Mouse (Mus musculus): Measurements from ENCODE around the gene Usp20. TPM values are rescaled to one million over a fixed set of nuclear protein-coding genes. Genes with fewer than 3 reads are reported as not detected.

Usp20 gene
- total and polyA plus RNA-seq, 3 experiments = 8.2 to 16.6 (median 9.4) TPM

DNA sequence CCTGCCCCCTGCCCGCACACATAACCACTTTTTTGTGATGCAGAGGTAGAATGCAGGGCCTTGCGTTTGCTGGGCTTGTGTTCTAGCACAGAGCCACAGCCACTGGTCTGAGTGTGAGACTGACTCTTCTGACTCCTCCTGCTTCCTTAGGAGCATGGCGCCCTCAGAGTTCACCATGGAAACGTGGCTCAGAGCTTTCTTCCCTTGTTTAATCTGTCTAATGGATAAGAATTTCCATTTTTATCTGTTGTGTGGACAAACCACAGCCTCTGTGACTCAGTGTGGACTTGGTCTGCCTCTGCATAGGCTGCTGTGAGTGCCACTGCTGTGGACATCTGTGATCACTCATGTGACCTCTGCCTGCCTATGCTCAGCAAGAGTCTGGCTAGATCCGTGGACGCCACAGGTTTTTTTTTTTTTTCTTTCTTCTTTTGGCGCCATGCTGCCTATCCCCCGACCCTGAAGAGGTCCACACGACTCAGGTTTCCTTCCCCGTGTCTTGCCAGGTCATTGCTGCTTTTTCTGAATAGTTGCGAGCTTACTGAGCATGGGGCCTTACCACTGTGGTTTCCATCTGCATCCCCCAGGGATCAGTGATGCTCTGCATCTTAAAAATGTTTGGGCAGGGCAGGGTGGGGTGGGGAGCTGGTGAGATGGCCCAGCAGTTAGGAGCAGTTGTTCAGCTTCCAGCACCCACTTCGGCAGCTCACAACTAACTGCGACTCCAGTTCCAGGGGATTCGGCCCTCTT is 31.5 kb downstream of the Usp20 start:
- DNase-seq (ENCODE audit: low spot score) (no peak), ATAC-seq (ENCODE audit: extremely low read depth, insufficient number of reproducible peaks, low FRiP score, poor library complexity, severe bottlenecking) (no peak)
- Histone ChIP-seq H3K4me3 (ENCODE audit: low read depth, low read length) (no peak overlapping the region), H3K4me1 (ENCODE audit: insufficient read depth, low read depth, low read length) (peaks cover 30% of the 10 kb centered on the region), H3K36me3 (replicated peaks) (peaks cover 94% of the 10 kb centered on the region), H3K9me3 (replicated peaks) (no peaks in the 10 kb centered on the region), H3K27me3 (ENCODE audit: insufficient read depth, low read length) (no peaks in the 10 kb centered on the region)
- TF ChIP-seq CTCF (IDR thresholded peaks at IDR 0.05; ENCODE audit: low read depth, low read length) = no peak
- no peak for TF ChIP-seq POLR2AphosphoS5 (IDR thresholded peaks at IDR 0.05; ENCODE audit: insufficient replicate concordance, low read depth, low read length)
- TF ChIP-seq GATA2 (IDR thresholded peaks at IDR 0.05; ENCODE audit: borderline replicate concordance, low read depth, low read length) = no peak
- no peak for TF ChIP-seq TAL1 (conservative IDR thresholded peaks at IDR 0.05; ENCODE audit: low read depth, low read length)
- TF ChIP-seq GATA1 (IDR thresholded peaks at IDR 0.05; ENCODE audit: borderline replicate concordance, low read length) = no peak

DNA sequence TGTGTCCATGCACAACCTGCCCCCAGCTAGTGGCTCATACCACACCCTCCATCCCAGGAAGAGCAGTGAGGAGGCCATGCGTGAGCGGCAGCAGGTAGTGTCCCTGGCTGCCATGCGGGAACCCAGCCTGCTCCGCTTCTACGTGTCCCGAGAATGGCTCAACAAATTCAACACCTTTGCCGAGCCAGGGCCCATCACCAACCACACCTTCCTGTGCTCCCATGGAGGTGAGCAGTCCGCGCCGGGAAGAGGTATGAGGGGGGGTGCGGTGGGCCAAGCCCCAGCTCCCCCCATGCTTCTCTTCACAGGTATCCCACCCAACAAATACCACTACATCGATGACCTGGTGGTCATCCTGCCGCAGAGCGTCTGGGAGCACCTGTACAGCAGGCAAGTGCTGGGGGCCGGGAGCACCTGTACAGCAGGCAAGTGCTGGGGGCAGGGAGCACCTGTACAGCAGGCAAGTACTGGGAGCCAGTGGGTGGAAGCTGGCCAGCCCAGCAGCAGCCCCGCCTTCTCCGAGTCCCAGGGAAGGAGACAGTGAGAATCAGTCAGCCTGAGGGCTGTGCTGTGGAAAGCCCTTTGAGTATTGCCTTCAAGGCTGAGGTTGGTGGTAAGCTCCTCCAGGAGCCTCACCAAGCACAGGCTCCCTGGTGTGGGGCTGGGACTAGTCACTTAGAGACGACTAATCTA is 35.7 kb downstream of the Usp20 start:
- TF ChIP-seq GATA1 (IDR thresholded peaks at IDR 0.05; ENCODE audit: borderline replicate concordance, low read length) (no peak), TAL1 (conservative IDR thresholded peaks at IDR 0.05; ENCODE audit: low read depth, low read length) (no peak)
- no peaks in the 10 kb centered on the region for H3K27me3 ChIP-seq (ENCODE audit: insufficient read depth, low read length)
- no peaks in the 10 kb centered on the region for H3K4me1 ChIP-seq (ENCODE audit: insufficient read depth, low read depth, low read length)
- no peaks in the 10 kb centered on the region for H3K9me3 ChIP-seq (replicated peaks)
- H3K36me3 ChIP-seq (replicated peaks) = peaks cover 94% of the 10 kb centered on the region
- DNase-seq (ENCODE audit: low spot score) (no peak), ATAC-seq (ENCODE audit: extremely low read depth, insufficient number of reproducible peaks, low FRiP score, poor library complexity, severe bottlenecking) (no peak)
- no peak overlapping the region for H3K4me3 ChIP-seq (ENCODE audit: low read depth, low read length)

DNA sequence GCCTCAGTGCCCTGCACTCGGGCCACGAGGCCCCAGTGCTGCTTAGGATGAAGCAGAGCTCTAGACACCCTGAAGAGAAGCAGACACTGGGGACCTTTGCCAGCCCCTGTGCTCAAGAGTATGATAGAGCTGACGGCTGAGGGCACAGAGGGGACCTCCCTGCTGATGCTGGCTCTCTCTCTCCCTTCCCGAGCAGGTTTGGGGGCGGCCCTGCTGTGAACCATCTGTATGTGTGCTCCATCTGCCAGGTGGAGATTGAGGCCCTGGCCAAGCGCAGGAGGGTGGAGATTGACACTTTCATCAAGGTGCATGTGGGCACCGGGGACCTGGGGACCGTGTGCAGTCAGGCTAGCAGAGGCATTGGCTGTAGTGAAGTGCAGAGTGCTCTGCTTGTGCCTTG is 36.4 kb downstream of the Usp20 start:
- H3K4me3 ChIP-seq (ENCODE audit: low read depth, low read length) = no peak overlapping the region
- ATAC-seq (ENCODE audit: extremely low read depth, insufficient number of reproducible peaks, low FRiP score, poor library complexity, severe bottlenecking) (no peak), DNase-seq (ENCODE audit: low spot score) (no peak)
- H3K4me1 ChIP-seq (ENCODE audit: insufficient read depth, low read depth, low read length) = no peaks in the 10 kb centered on the region
- no peaks in the 10 kb centered on the region for H3K9me3 ChIP-seq (replicated peaks)
- no peaks in the 10 kb centered on the region for H3K27me3 ChIP-seq (ENCODE audit: insufficient read depth, low read length)
- H3K36me3 ChIP-seq (replicated peaks) = peaks cover 86% of the 10 kb centered on the region
- TF ChIP-seq GATA1 (IDR thresholded peaks at IDR 0.05; ENCODE audit: borderline replicate concordance, low read length) (no peak), GATA2 (IDR thresholded peaks at IDR 0.05; ENCODE audit: borderline replicate concordance, low read depth, low read length) (no peak), POLR2AphosphoS5 (IDR thresholded peaks at IDR 0.05; ENCODE audit: insufficient replicate concordance, low read depth, low read length) (no peak), CTCF (IDR thresholded peaks at IDR 0.05; ENCODE audit: low read depth, low read length) (no peak)

DNA sequence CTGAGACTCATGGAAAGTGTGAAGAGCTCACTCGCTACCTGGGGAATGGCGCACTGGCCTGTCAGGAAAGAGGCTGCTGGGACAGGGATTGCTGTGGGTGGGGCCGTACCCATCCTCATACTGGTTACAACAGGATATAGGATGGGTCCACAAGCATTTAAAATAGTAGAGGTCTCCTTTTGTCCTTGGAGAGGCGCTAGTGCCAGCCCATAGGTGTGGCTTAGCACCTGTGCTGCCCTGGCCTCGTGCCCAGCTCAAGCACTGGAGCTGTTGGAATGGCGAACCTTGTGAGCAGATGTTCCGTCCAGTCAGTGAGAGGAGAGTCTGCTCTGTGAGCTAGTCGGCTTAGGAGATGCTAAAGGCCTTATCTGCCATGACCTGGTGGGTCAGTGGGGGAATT is 36.9 kb downstream of the Usp20 start:
- Histone ChIP-seq H3K4me1 (ENCODE audit: insufficient read depth, low read depth, low read length) (no peaks in the 10 kb centered on the region), H3K4me3 (ENCODE audit: low read depth, low read length) (no peak overlapping the region), H3K9me3 (replicated peaks) (no peaks in the 10 kb centered on the region), H3K27me3 (ENCODE audit: insufficient read depth, low read length) (no peaks in the 10 kb centered on the region), H3K36me3 (replicated peaks) (peaks cover 82% of the 10 kb centered on the region)
- no peak for ATAC-seq (ENCODE audit: extremely low read depth, insufficient number of reproducible peaks, low FRiP score, poor library complexity, severe bottlenecking)
- no peak for TF ChIP-seq TAL1 (conservative IDR thresholded peaks at IDR 0.05; ENCODE audit: low read depth, low read length)
- no peak for TF ChIP-seq CTCF (IDR thresholded peaks at IDR 0.05; ENCODE audit: low read depth, low read length)
- TF ChIP-seq GATA1 (IDR thresholded peaks at IDR 0.05; ENCODE audit: borderline replicate concordance, low read length) = no peak
- TF ChIP-seq GATA2 (IDR thresholded peaks at IDR 0.05; ENCODE audit: borderline replicate concordance, low read depth, low read length) = no peak
- no peak for TF ChIP-seq POLR2AphosphoS5 (IDR thresholded peaks at IDR 0.05; ENCODE audit: insufficient replicate concordance, low read depth, low read length)
- DNase-seq (ENCODE audit: low spot score) = no peak

DNA sequence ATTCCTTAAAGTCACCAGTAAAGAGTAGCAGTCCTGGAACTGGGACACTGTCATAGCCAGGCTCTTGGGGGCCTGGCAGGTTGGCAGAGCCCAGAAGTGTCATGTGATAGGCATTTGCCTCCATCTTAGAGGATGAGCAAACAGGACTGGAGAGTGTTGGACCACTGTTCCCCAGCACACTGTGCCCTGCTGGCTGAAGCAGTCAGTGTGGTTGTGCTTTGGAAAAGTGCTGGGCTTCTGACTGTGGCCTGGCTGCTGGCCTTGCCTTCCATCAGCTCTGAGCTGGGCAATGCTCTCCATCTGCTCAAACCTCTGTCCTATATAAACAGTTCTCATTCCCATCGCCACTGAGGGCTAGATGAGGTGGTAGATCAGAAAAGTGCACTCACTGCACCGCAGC is 38.1 kb downstream of the Usp20 start:
- peaks cover 72% of the 10 kb centered on the region for H3K36me3 ChIP-seq (replicated peaks)
- H3K27me3 ChIP-seq (ENCODE audit: insufficient read depth, low read length) = no peaks in the 10 kb centered on the region
- no peak for ATAC-seq (ENCODE audit: extremely low read depth, insufficient number of reproducible peaks, low FRiP score, poor library complexity, severe bottlenecking)
- H3K4me3 ChIP-seq (ENCODE audit: low read depth, low read length) = no peak overlapping the region
- no peaks in the 10 kb centered on the region for H3K9me3 ChIP-seq (replicated peaks)
- no peak for DNase-seq (ENCODE audit: low spot score)
- TF ChIP-seq POLR2AphosphoS5 (IDR thresholded peaks at IDR 0.05; ENCODE audit: insufficient replicate concordance, low read depth, low read length) = no peak
- TF ChIP-seq GATA1 (IDR thresholded peaks at IDR 0.05; ENCODE audit: borderline replicate concordance, low read length) = no peak
- no peak for TF ChIP-seq GATA2 (IDR thresholded peaks at IDR 0.05; ENCODE audit: borderline replicate concordance, low read depth, low read length)
- no peak for TF ChIP-seq TAL1 (conservative IDR thresholded peaks at IDR 0.05; ENCODE audit: low read depth, low read length)
- TF ChIP-seq CTCF (IDR thresholded peaks at IDR 0.05; ENCODE audit: low read depth, low read length) = no peak
- peaks cover 1% of the 10 kb centered on the region for H3K4me1 ChIP-seq (ENCODE audit: insufficient read depth, low read depth, low read length)

DNA sequence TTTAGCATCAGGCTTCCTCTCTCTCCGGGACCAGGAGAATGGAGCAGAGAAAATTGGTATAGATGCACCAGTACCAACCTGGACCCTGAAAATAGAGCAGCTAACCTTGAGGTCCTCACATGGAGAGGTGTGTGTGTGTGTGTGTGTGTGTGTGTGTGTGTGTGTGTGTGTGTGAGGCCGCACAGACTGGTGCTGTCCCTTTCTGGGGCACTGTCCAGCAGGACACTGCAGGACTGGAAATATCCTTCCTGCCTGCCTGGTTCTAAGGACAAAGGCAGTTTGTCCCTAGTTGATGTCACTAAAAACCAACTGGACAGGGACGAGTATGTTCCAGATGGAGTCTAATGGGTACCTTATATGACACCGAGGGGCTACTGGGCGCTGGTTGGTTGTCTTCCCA is 41.9 kb downstream of the Usp20 start:
- H3K4me1 ChIP-seq (ENCODE audit: insufficient read depth, low read depth, low read length) = peaks cover 5% of the 10 kb centered on the region
- no peaks in the 10 kb centered on the region for H3K27me3 ChIP-seq (ENCODE audit: insufficient read depth, low read length)
- ATAC-seq (ENCODE audit: extremely low read depth, insufficient number of reproducible peaks, low FRiP score, poor library complexity, severe bottlenecking) (no peak), DNase-seq (ENCODE audit: low spot score) (no peak)
- H3K36me3 ChIP-seq (replicated peaks) = peaks cover 68% of the 10 kb centered on the region
- no peak for TF ChIP-seq POLR2AphosphoS5 (IDR thresholded peaks at IDR 0.05; ENCODE audit: insufficient replicate concordance, low read depth, low read length)
- TF ChIP-seq TAL1 (conservative IDR thresholded peaks at IDR 0.05; ENCODE audit: low read depth, low read length) = no peak
- TF ChIP-seq CTCF (IDR thresholded peaks at IDR 0.05; ENCODE audit: low read depth, low read length) = no peak
- no peak for TF ChIP-seq GATA2 (IDR thresholded peaks at IDR 0.05; ENCODE audit: borderline replicate concordance, low read depth, low read length)
- no peak for TF ChIP-seq GATA1 (IDR thresholded peaks at IDR 0.05; ENCODE audit: borderline replicate concordance, low read length)
- H3K9me3 ChIP-seq (replicated peaks) = no peaks in the 10 kb centered on the region
- H3K4me3 ChIP-seq (ENCODE audit: low read depth, low read length) = no peak overlapping the region

Measured in G1E (cell line).